Mouse (Mus musculus) kidney, adult 9 months (tissue): ENCODE data around the gene Kcnj9.

Source experiments
- DNase-seq: peaks from one replicate; pipeline ENCODE4 v3.0.0; 2022

Gene Kcnj9

DNA sequence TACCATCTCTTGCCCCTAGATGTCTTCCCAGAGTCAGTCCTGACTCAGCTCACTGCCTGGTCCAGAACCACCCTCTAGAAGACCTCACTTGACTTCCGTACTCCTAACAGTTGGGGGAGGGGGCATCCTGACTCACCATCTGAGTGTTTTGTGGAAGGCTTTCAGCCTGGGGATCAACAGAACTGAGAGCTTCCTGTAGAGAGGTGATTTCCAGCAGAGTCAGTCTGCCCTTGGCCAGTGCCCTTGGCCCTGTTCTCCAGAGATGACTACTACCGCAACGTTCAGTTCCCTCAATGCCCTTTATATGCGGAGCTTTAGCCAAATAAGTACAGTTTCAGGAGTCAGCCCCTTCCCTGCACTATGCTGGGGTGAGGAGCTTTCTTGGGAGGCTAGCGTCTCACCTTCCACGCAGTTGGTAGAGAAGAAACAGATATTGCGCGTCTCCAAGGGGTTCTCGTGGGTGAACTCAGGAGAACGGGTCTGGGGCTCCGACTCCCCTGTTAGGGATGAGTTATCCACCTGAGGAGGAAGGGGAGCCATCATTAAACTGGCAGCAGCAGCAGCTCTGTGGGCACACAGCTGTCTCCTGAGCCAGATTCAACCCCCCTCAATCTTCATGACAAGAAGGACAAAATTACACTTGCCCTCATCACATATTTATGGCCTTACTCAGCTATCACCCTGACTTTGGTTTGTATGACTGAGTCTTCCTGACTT is 40.1 kb downstream of the Kcnj9 start:
- DNase-seq: no peak

DNA sequence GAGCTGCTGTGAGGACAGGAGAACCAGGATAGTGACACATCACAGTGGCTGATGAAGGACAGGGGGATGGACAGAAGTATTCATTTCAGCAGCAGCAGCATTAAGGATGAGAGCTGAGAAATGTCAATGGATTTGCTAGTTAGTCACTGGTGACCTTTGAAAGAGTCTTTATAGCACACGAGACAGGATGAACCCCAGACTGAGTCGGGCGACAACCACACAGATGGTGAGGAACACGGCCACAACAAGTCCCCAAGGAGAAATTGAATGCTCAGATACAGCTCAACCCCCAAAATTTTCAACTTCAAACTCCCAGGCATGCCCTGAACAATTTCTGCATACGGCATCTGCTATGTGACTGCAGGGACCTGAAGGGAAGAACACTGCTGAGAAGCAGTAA is 42.4 kb downstream of the Kcnj9 start:
- no peak for DNase-seq

DNA sequence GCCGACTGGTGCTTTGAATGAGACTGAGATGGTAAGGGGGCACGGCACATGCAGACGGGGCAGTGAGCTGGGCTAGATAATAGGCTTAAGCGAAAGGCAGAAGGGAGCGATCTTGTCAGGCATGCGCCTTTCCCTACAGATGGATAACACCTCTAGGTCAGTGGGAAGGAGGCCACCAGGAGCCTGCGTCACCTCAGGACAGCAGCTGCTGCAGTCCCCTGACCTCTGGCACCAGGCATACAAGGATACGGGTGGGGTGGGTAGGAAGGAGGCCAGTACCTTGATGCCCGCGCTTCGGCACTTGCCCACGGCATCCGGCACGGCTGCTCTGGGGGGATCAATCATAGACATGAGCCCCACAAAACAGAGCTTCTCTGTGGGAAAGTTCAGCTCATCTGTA is 44.9 kb downstream of the Kcnj9 start:
- DNase-seq: no peak

DNA sequence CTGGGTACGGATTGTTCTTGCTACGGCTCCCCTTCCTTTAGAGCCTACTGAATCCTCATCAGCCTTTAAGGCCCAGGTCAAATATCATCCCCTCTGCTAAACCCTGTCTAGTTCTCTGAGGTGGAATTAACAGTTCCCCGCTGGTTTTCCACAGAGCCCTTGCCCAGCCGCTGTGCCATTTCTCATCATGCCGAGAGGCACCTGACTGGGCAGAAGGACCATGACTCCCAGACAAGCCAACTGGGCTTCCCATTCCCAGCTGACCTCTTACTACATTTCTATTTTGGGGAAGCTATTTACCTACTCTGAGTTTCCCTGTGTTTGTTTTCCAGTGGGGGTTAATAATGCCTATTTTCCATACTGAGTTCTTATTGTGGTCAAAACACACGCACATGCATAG is 46.0 kb downstream of the Kcnj9 start:
- DNase-seq: no peak

DNA sequence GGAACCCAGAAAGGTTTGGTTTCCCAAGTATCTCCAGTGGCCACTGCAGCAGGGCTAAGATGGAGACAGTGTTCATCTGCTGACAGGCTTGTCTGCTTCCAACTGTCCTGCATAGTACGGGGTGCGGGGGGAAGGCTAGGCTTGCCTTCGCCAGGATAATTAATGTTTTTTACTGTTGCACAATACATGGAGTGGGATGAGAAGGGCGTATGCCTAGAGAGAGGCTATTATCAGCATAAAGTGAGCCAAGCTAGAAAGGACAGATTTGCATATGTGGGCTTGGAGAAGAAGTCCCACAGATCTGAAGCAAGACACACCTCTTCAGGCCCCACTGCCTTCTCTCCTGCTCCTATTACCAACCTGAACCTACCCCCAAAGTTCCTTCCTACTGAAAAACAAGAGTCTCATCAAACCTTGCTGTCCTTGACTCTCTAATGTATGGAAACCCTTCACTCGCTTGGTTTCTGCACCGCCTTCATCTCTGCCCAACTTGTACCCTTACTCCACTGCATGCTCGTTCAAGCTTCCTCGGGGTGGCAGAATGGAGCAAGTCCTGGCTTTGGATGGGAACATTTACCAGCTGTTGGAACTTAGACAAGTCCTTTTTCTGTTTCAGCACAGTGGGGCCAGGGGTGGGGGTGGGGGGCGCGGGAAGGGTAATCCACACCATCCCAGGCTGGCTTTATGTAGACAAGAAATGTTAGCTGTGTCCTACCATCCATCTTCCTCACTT is 47.4 kb downstream of the Kcnj9 start:
- no peak for DNase-seq

DNA sequence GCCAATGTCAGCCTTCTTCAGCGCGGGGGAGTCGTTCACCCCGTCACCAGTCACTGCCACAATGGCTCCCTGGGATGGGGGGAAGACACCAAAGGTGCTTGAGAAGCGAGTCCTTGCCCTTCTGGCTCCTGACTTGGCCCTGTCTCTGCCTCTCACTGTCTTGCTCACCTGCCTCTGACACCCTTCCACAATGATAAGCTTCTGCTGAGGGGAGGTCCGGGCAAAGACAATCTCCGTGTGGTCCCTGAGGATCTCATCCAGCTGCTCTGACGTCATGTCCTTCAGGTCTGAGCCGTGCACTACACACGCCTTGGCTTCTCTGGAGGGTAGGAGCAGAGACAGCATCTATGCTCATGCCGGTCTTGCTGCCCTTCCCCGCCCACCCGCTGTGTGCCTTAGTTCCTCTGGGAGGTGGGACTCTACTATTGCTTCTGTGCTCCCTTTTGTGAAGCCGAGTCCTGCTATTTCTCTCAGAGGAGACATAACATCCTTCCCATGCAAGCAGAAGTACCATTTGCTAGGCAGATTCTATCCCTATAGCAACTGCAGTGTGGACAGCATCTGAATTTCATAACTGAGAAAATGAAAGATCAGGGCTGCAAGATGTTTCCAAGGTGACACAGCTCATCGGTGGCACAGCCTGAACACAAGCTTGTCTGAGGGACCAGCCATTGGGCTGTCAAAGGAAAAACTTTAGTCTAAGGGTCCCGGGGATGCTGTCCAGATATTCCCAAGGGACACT is 49.2 kb downstream of the Kcnj9 start:
- no peak for DNase-seq

DNA sequence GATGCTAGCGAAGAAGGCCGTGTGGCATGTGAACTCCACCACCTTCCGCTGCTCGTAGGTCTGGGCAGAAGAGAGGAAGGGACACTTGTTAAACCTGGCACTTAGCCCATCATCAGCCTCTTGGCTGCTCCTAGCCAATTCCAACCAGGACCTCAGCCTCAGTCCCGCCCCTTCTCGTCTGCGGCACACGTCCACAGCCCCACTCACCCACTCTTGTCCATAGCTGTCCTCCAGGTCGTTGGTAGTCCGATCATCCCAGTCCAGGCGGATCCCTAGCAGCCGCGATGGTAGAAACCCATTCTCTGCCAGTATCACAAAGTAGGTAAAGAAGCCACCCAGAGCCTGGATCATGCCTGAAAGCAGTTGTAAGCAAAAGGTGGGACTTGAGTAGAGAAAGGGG is 50.8 kb downstream of the Kcnj9 start:
- DNase-seq: no peak

DNA sequence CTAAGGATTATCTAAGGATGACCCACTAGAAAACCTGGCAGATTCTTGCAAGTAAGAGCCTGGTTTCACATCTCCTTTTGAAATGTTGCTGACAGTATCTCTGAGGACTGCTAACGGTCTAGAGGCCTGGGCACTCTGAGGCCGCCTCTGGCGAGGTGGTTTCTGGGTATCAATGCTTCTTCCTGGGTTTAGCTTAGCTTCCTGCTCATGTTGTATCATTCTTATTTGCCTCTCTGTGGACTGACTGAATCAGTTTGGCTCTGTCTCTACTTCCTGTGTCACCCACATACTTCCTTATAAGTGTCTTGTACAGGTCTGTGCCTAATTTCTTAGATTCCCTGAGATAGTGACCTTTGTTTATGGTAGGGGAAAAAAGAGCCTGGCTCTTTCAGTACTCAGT is 51.9 kb downstream of the Kcnj9 start:
- no peak for DNase-seq

DNA sequence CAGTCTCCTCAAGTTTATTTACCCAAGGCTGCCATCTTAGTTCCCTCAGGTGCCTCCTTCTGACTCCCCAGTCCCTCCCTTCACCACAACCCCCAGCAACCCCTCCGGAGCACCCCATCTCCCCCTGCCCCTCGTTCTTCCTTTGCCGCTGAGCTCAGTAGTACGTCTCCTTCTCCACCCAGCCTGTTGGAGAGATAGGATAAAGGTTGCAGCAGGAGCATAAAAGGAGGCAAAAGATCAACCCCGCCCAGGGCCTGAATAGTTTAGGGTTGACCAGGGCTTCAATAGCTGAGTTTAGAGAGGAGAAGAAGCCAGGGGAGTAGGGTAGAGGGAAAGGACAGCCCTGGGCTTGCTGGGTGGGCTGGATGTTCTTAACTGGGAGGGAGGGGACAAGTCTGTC is 54.6 kb downstream of the Kcnj9 start:
- peak; percentile 36 for DNase-seq

DNA sequence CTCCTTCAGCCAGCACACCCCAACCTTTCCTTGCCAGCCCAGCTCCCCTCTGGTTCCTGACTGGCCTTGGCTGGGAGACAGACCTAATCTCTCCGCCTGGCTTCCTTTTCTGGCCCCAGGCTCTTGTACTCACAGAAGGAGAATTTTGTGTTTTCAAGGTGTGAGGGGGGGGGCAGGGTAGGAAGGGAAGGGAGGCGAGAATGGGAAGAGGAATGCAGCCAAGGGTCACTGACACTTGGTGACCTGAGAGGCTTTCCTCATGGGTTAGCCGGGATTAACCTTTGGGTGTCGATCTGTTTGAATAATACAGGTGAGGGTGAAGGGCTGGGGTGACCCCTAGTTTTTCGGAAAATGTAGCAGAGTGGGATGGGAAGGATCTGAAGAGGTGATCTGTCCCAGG is 55.0 kb downstream of the Kcnj9 start:
- peak; percentile 63 for DNase-seq

DNA sequence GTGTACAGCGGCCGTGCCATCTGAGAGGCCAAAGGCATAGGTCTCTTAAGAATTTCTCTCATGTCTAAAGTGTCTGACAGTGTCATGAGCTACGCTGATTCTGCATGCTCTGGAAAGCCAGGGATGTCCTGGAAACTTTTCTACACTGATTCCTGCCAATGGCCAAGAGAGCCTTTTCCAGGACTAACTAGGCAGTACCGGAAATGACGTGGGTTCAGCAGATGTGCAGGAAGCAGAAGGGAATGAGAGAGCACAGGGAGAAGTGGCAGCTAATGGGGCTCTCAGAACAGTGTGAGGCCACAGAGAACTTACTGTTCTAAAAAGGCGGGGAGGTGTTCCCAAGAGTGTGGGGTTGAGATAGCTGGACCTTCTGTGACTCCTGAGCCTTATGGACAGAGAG is 55.7 kb downstream of the Kcnj9 start:
- DNase-seq: no peak

DNA sequence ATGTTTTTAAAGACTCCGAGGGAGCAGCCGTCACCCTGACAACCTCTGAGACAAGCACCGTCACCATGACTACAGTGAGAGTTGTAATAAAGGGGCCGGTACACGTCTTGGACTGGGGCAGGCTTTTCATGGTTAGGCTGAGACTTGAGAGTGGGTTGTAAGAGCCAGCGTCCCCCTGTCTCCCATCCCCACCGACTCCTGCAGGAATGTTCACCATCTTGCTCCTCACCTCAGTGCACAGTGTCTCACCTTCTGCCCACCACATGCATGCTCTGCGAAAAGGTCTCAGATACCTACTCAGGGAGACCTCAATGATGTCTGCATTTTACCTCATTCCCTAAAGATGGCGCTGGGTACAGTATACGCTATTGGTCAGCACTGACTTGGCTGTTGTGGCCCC is 57.4 kb downstream of the Kcnj9 start:
- DNase-seq: no peak

DNA sequence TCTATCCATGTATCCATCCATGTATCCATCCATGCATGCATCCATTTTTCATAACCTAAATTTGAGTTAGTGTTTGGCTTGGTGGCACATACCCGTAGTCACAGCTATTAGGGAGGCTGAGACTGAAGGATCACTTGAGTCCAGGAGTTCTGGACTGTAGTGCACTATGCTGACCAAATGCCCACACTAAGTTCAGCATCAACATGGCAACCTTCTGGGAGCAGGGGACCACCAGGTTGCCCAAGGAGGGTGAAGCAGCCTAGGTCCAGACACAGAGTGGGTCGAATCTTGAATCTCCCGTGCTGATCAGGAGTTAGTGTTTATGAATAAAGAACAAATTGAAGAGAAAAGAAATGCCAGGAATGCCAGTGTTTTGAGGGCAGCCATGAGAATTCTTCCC is 57.9 kb downstream of the Kcnj9 start:
- DNase-seq: no peak
